Comparison of ENCODE assay signal across 24 mouse cellular contexts in genomic region chr1:86400096-86400754, GRCm38 (mm10). TPM values are rescaled to one million over a fixed set of nuclear protein-coding genes. Genes with fewer than 3 reads are reported as not detected.
"Had no signal": no experiment of that assay in that cellular context is flagged by ENCODE, and none has a peak within 500 bp of the region (broad histone marks: within the 10 kb centered on the region; RNA-seq: fewer than 3 reads in every experiment).

No protein-coding gene starts in this region.

- H3K9ac ChIP-seq: limb, embryonic 12.5 days; liver, embryonic 13.5 days; liver, postnatal 0 days; neural tube, embryonic 15.5 days had no signal

- H3K4me2 ChIP-seq: limb, embryonic 12.5 days; liver, embryonic 13.5 days; neural tube, embryonic 15.5 days had no signal

- H3K9me3 ChIP-seq: midbrain, embryonic 10.5 days; neural tube, embryonic 15.5 days had no signal

- H3K4me1 ChIP-seq: midbrain, embryonic 10.5 days; neural tube, embryonic 15.5 days had no signal

- DNase-seq: kidney, postnatal 36 days; layer of hippocampus, adult 9-11 months; layer of hippocampus, postnatal 36 days; liver; liver, embryonic 13.5 days; liver, postnatal 0 days; midbrain, embryonic 14.5 days; right cerebral cortex, adult 18-20 months; right cerebral cortex, postnatal 25 days; thymus, postnatal 14 days had no signal

- H3K27ac ChIP-seq: kidney, postnatal 0 days; limb, embryonic 12.5 days; liver, embryonic 13.5 days; midbrain, embryonic 10.5 days; neural tube, embryonic 15.5 days; stomach, postnatal 0 days had no signal

- H3K27me3 ChIP-seq: limb, embryonic 12.5 days; liver, embryonic 13.5 days; neural tube, embryonic 15.5 days had no signal

- H3K4me3 ChIP-seq: limb, embryonic 12.5 days; liver, embryonic 13.5 days; midbrain, embryonic 10.5 days; myocyte; neural tube, embryonic 15.5 days had no signal

- H3K36me3 ChIP-seq: limb, embryonic 12.5 days; liver, embryonic 13.5 days; midbrain, embryonic 10.5 days; neural tube, embryonic 15.5 days had no signal

RNA-seq across cellular contexts. Expression of gene Nmur1, which starts 25.8 kb away (rescaled TPM):
- total RNA-seq: layer of hippocampus, adult 18-20 months; layer of hippocampus, postnatal 36 days; left cerebral cortex, postnatal 25 days; megakaryocyte, adult 5-6 weeks had no signal
- polyA plus RNA-seq: kidney, postnatal 0 days; limb, embryonic 12.5 days; liver, embryonic 13.5 days; liver, postnatal 0 days; midbrain, embryonic 10.5 days; midbrain, embryonic 14.5 days; myocyte; neural tube, embryonic 11.5 days had no signal

RNA-seq across cellular contexts. Expression of gene Tex44, which starts 25.9 kb away (rescaled TPM):
- total RNA-seq: layer of hippocampus, adult 18-20 months; layer of hippocampus, postnatal 36 days; left cerebral cortex, adult 8-10 months; left cerebral cortex, postnatal 25 days; megakaryocyte, adult 5-6 weeks had no signal
- polyA plus RNA-seq: kidney, postnatal 0 days; limb, embryonic 12.5 days; liver, embryonic 13.5 days; liver, postnatal 0 days; lung, embryonic 16.5 days; midbrain, embryonic 14.5 days; myocyte; neural tube, embryonic 11.5 days; neural tube, embryonic 15.5 days; small intestine, adult 2 months; stomach, postnatal 0 days; urinary bladder, adult 2 months had no signal
